Mouse (Mus musculus): ENCODE results near the gene Magi1.

- no peak for TF ChIP-seq CTCF (IDR thresholded peaks at IDR 0.05; ENCODE audit: low read depth, low read length)
- no peak for TF ChIP-seq POLR2A (IDR thresholded peaks at IDR 0.05; ENCODE audit: extremely low read depth, insufficient read depth, low read length)
Measured at GRCm38 (mm10) chr6:93911420-93911819, 372.3 kb downstream of the Magi1 start.
